Mouse (Mus musculus) liver, postnatal 0 days (tissue): Measurements from ENCODE around the gene Pgpep1.

ENCODE experiments used
- CTCF ChIP-seq: sonication (generic); IDR thresholded peaks from 2 replicates; pipeline ENCODE4 v1.5.1; 2016; ENCODE audit warnings: antibody characterized with exemption, low read depth
- EP300 ChIP-seq: IDR thresholded peaks from 2 replicates; pipeline ENCODE4 v1.6.1; 2016; ENCODE audit warnings: antibody characterized with exemption, low read depth, mild to moderate bottlenecking

- TF ChIP-seq CTCF (no peak), EP300 (no peak)
Observed at GRCm38 (mm10) chr8:70654121-70654520, 6.1 kb downstream of the Pgpep1 start.
